Mouse (Mus musculus) heart, postnatal 25 days (tissue): Measurements from ENCODE around the gene Defb48. TPM values are rescaled to one million over a fixed set of nuclear protein-coding genes. Genes with fewer than 3 reads are reported as not detected.

Experiments
- DNase-seq: peaks from one replicate; pipeline ENCODE4 v3.0.0; 2022; ENCODE audit warnings: low spot score
- intact Hi-C: fragments of 180-260 bp; cut with DNase I; formaldehyde crosslinking; loops from one replicate; pipeline ENCODE4 v1.15.1; 2025
- total RNA-seq, 2 experiments: library from RNA; stranded (reverse); gene quantifications; 2 replicates each; pipeline ENCODE4 v1.2.3; 2021

Gene Defb48
- total RNA-seq, 2 experiments from 2014 or later: not detected

- no peak for DNase-seq
- intact Hi-C loops: loop anchor here (2.0 kb wide), 2 partner anchors 58 to 98 kb away; no protein-coding TSS in a partner anchor
These were observed 47.5 kb downstream of the Defb48 start for GRCm38 (mm10) chr14:62936631-62937380.

GRCm38 (mm10) chr14:62935361-62935760, 48.9 kb downstream of the Defb48 start:
- DNase-seq: no peak
- intact Hi-C loops: no loop called here

- no peak for DNase-seq
- intact Hi-C loops: no loop called here
These were observed 56.2 kb downstream of the Defb48 start for GRCm38 (mm10) chr14:62928101-62928541.

Other genes starting within 250 kb of the Defb48 start
- gene Ints6, start 223.3 kb downstream of the Defb48 start, total RNA-seq: 10 to 100 TPM; 15.6 to 17.7 TPM
- 1 to 10 TPM; 6.8 to 7.7 TPM for gene Wdfy2, start 146.8 kb downstream of the Defb48 start, total RNA-seq
- not detected for gene Defb47, start 13.6 kb upstream of the Defb48 start, total RNA-seq
- gene Defb43, start 27.3 kb upstream of the Defb48 start, total RNA-seq: not detected
- gene Defb42, start 62.5 kb upstream of the Defb48 start, total RNA-seq: under 1 TPM in 1 of 2 experiments, not detected in 1; 0.70 TPM
- not detected for gene Defb30, start 65.5 kb upstream of the Defb48 start, total RNA-seq